Mouse (Mus musculus) hindbrain, embryonic 11.5 days (tissue): ENCODE measurements around the gene Mgat3. TPM values are rescaled to one million over a fixed set of nuclear protein-coding genes. Genes with fewer than 3 reads are reported as not detected.
A peak's percentile ranks its signal among the peaks of the same experiment; 100 is the strongest.

Experiments used
- ATAC-seq: fragments of 200-750 bp; cut with Nextera tagmentation; 2 replicates; pipeline ENCODE4 v1.8.0; 2017; ENCODE audit warnings: mild to moderate bottlenecking, moderate TSS enrichment, moderate library complexity; ENCODE audit not compliant: low FRiP score
- DNase-seq: peaks from one replicate; pipeline ENCODE4 v3.0.0-alpha.2; 2015; ENCODE audit warnings: low spot score
- H3K27ac ChIP-seq: fragments of 300-500 bp; sonication (generic); 2 replicates; pipeline ENCODE4 v1.5.1; 2014; ENCODE audit warnings: mild to moderate bottlenecking, low read depth, low read length
- H3K27me3 ChIP-seq: fragments of 300-500 bp; sonication (generic); 2 replicates; pipeline ENCODE4 v1.6.1; 2014; ENCODE audit warnings: mild to moderate bottlenecking, low read length, moderate library complexity, mixed read lengths; ENCODE audit not compliant: control insufficient read depth, insufficient read depth
- H3K36me3 ChIP-seq: fragments of 300-500 bp; sonication (generic); 2 replicates; pipeline ENCODE4 v1.6.1; 2014; ENCODE audit warnings: mild to moderate bottlenecking, low read length, moderate library complexity, mixed read lengths; ENCODE audit not compliant: control insufficient read depth, insufficient read depth
- H3K4me1 ChIP-seq: fragments of 300-500 bp; sonication (generic); replicated peaks from 2 replicates; pipeline ENCODE4 v1.6.1; 2014; ENCODE audit warnings: low read length, mixed read lengths; ENCODE audit not compliant: control insufficient read depth, insufficient read depth
- H3K4me2 ChIP-seq: fragments of 300-500 bp; sonication (generic); replicated peaks from 2 replicates; pipeline ENCODE4 v1.6.1; 2014; ENCODE audit warnings: mild to moderate bottlenecking, low read depth, low read length
- H3K4me3 ChIP-seq: fragments of 300-500 bp; sonication (generic); 2 replicates; pipeline ENCODE4 v1.5.1; 2014; ENCODE audit warnings: low read depth, low read length
- H3K9ac ChIP-seq: fragments of 300-500 bp; sonication (generic); 2 replicates; pipeline ENCODE4 v1.6.1; 2014; ENCODE audit warnings: low read depth, low read length
- H3K9me3 ChIP-seq: fragments of 300-500 bp; sonication (generic); 2 replicates; pipeline ENCODE4 v1.6.1; 2016; ENCODE audit warnings: low read length; ENCODE audit not compliant: control insufficient read depth
- WGBS: fragments of 180-500 bp; shearing (Covaris S2); extraction: QIAGEN DNeasy Blood & Tissue Kit; methylation state at CpG from one replicate; pipeline ENCODE4 v1.1.7; 2014; 5-methylcytosine and 5-hydroxymethylcytosine counted together
- polyA plus RNA-seq: library from polyadenylated mRNA; unstranded; fragments of >200 nt; fragmentation: Nextera tagmentation; extraction: Ambion mirVana; gene quantifications from 2 replicates; pipeline ENCODE4 v1.2.1, GENCODE M21; 2014

The Mgat3 gene
- polyA plus RNA-seq, 1 experiment from 2014 or later = 9.8 TPM

GRCm38 (mm10) chr15:80249672-80250071 lies 76.2 kb downstream of the Mgat3 start:
- no peak for ATAC-seq
- Histone ChIP-seq H3K4me3 (no peak overlapping the region), H3K4me2 (no peak overlapping the region), H3K9me3 (no peaks in the 10 kb centered on the region), H3K36me3 (peaks cover 18% of the 10 kb centered on the region; the same call in 1 of the 2 replicates), H3K27me3 (no peaks in the 10 kb centered on the region), H3K9ac (no peak overlapping the region), H3K27ac (no peak overlapping the region), H3K4me1 (peaks cover 4% of the 10 kb centered on the region; the same call in 1 of the 2 replicates)
- 89% methylated on average over 10 of the region's 10 CpGs for WGBS
- DNase-seq = no peak

GRCm38 (mm10) chr15:80250586-80250985 lies 77.1 kb downstream of the Mgat3 start:
- DNase-seq (no peak), ATAC-seq (no peak)
- Histone ChIP-seq H3K9ac (no peak overlapping the region), H3K9me3 (no peaks in the 10 kb centered on the region), H3K27ac (no peak overlapping the region), H3K36me3 (peaks cover 16% of the 10 kb centered on the region; the same call in 1 of the 2 replicates), H3K4me2 (no peak overlapping the region), H3K4me1 (peaks cover 4% of the 10 kb centered on the region; the same call in 1 of the 2 replicates), H3K4me3 (no peak overlapping the region), H3K27me3 (no peaks in the 10 kb centered on the region)
- 93% methylated on average over 6 of the region's 6 CpGs for WGBS

GRCm38 (mm10) chr15:80253530-80253929 lies 80.0 kb downstream of the Mgat3 start:
- 42% methylated on average over 2 of the region's 2 CpGs for WGBS
- no peaks in the 10 kb centered on the region for H3K9me3 ChIP-seq
- no peaks in the 10 kb centered on the region for H3K27me3 ChIP-seq
- DNase-seq (no peak), ATAC-seq (no peak)
- H3K4me1 ChIP-seq = peaks cover 12% of the 10 kb centered on the region; the same call in 1 of the 2 replicates
- no peak overlapping the region for H3K4me3 ChIP-seq
- H3K36me3 ChIP-seq = peaks cover 28% of the 10 kb centered on the region
- H3K27ac ChIP-seq = peak overlapping the region; percentile 91; the same call in 1 of the 2 replicates
- H3K9ac ChIP-seq = no peak overlapping the region
- no peak overlapping the region for H3K4me2 ChIP-seq

- no peak for ATAC-seq
- Histone ChIP-seq H3K27ac (peak overlapping the region; percentile 91), H3K4me3 (peak overlapping the region; percentile 100), H3K9me3 (no peaks in the 10 kb centered on the region), H3K4me1 (peaks cover 12% of the 10 kb centered on the region; the same call in 1 of the 2 replicates), H3K4me2 (peak overlapping the region; percentile 84), H3K27me3 (no peaks in the 10 kb centered on the region), H3K36me3 (peaks cover 27% of the 10 kb centered on the region), H3K9ac (peak overlapping the region; percentile 77)
- 59% methylated on average over 6 of the region's 6 CpGs for WGBS
- DNase-seq = no peak
Observed at GRCm38 (mm10) chr15:80254207-80254606, 80.7 kb downstream of the Mgat3 start.

GRCm38 (mm10) chr15:80254847-80255645 lies 81.5 kb downstream of the Mgat3 start, which contains the start of gene Atf4:
TSS of gene Atf4 (plus strand) at chr15:80255184.
- under 1% methylated on average over 52 of the region's 62 CpGs for WGBS
- Histone ChIP-seq H3K4me1 (peaks cover 12% of the 10 kb centered on the region; the same call in 1 of the 2 replicates), H3K9ac (peak within 1 kb of the TSS; percentile 100), H3K4me3 (peak within 1 kb of the TSS; percentile 100), H3K4me2 (peak within 1 kb of the TSS; percentile 86), H3K27ac (peak within 1 kb of the TSS; percentile 96), H3K9me3 (no peaks in the 10 kb centered on the region), H3K27me3 (no peaks in the 10 kb centered on the region), H3K36me3 (peaks cover 22% of the 10 kb centered on the region)
- peak; percentile 95 for ATAC-seq
- peak; percentile 95 for DNase-seq

- H3K9ac ChIP-seq = peak overlapping the region; percentile 100
- no peaks in the 10 kb centered on the region for H3K27me3 ChIP-seq
- peak overlapping the region; percentile 96 for H3K27ac ChIP-seq
- H3K36me3 ChIP-seq = peaks cover 20% of the 10 kb centered on the region
- 0% methylated on average over 35 of the region's 51 CpGs for WGBS
- peak overlapping the region; percentile 100 for H3K4me3 ChIP-seq
- no peaks in the 10 kb centered on the region for H3K9me3 ChIP-seq
- peak; percentile 83 for DNase-seq
- peak overlapping the region; percentile 86 for H3K4me2 ChIP-seq
- H3K4me1 ChIP-seq = peaks cover 12% of the 10 kb centered on the region; the same call in 1 of the 2 replicates
- peak; percentile 44 for ATAC-seq
Observed at GRCm38 (mm10) chr15:80255646-80256121, 82.2 kb downstream of the Mgat3 start.

GRCm38 (mm10) chr15:80256242-80256641 lies 82.7 kb downstream of the Mgat3 start:
- peak overlapping the region; percentile 100 for H3K4me3 ChIP-seq
- H3K9ac ChIP-seq = peak overlapping the region; percentile 100
- 13% methylated on average over 16 of the region's 16 CpGs for WGBS
- H3K4me1 ChIP-seq = peaks cover 12% of the 10 kb centered on the region; the same call in 1 of the 2 replicates
- peak overlapping the region; percentile 96 for H3K27ac ChIP-seq
- no peaks in the 10 kb centered on the region for H3K27me3 ChIP-seq
- H3K9me3 ChIP-seq = no peaks in the 10 kb centered on the region
- ATAC-seq (no peak), DNase-seq (no peak)
- H3K36me3 ChIP-seq = peaks cover 15% of the 10 kb centered on the region
- peak overlapping the region; percentile 86 for H3K4me2 ChIP-seq

GRCm38 (mm10) chr15:80256656-80257601 lies 83.4 kb downstream of the Mgat3 start:
- Histone ChIP-seq H3K9ac (peak overlapping the region; percentile 100), H3K4me1 (peaks cover 12% of the 10 kb centered on the region; the same call in 1 of the 2 replicates), H3K27ac (peak overlapping the region; percentile 96), H3K4me3 (peak overlapping the region; percentile 100), H3K4me2 (peak overlapping the region; percentile 86), H3K9me3 (no peaks in the 10 kb centered on the region), H3K36me3 (peaks cover 15% of the 10 kb centered on the region), H3K27me3 (no peaks in the 10 kb centered on the region)
- DNase-seq (no peak), ATAC-seq (no peak)
- 67% methylated on average over 12 of the region's 12 CpGs for WGBS
